Mouse (Mus musculus) ES-Bruce4 (cell line): ENCODE results near the gene Unc5a. TPM values are rescaled to one million over a fixed set of nuclear protein-coding genes. Genes with fewer than 3 reads are reported as not detected.

ENCODE experiments used
- H3K27ac ChIP-seq: 2 replicates; pipeline ENCODE4 v1.5.1; 2012; ENCODE audit warnings: low read length, inconsistent platforms; ENCODE audit not compliant: insufficient read depth
- H3K27me3 ChIP-seq: 2 replicates; pipeline ENCODE4 v1.6.1; 2012; ENCODE audit warnings: mild to moderate bottlenecking, low read length, inconsistent platforms; ENCODE audit not compliant: control insufficient read depth, poor library complexity, insufficient read depth, severe bottlenecking
- H3K36me3 ChIP-seq: 2 replicates; pipeline ENCODE4 v1.6.1; 2012; ENCODE audit warnings: inconsistent platforms, mild to moderate bottlenecking, low read length, moderate library complexity; ENCODE audit not compliant: control insufficient read depth, poor library complexity, insufficient read depth, severe bottlenecking
- H3K4me1 ChIP-seq: one replicate; pipeline ENCODE4 v1.8.1; 2011; ENCODE audit warnings: low read length; ENCODE audit not compliant: control insufficient read depth, insufficient read depth
- H3K4me3 ChIP-seq: 2 replicates; pipeline ENCODE4 v1.5.1; 2011; ENCODE audit warnings: low read depth, mild to moderate bottlenecking, low read length
- H3K9ac ChIP-seq: 2 replicates; pipeline ENCODE4 v1.6.1; 2012; ENCODE audit warnings: low read depth, mild to moderate bottlenecking, inconsistent platforms; ENCODE audit not compliant: poor library complexity, severe bottlenecking
- H3K9me3 ChIP-seq: replicated peaks from 2 replicates; pipeline ENCODE4 v1.6.1; 2012; ENCODE audit warnings: mild to moderate bottlenecking, low read length, inconsistent platforms; ENCODE audit not compliant: control insufficient read depth, poor library complexity, insufficient read depth, severe bottlenecking
- CTCF ChIP-seq: IDR thresholded peaks from one replicate; pipeline ENCODE4 v1.8.1; 2011; ENCODE audit warnings: low read depth, low read length
- EP300 ChIP-seq: IDR thresholded peaks from 2 replicates; pipeline ENCODE4 v1.6.1; 2011; ENCODE audit warnings: low read depth, low read length; ENCODE audit not compliant: insufficient read depth
- POLR2A ChIP-seq: IDR thresholded peaks from one replicate; pipeline ENCODE4 v1.8.1; 2011; ENCODE audit warnings: low read length; ENCODE audit not compliant: insufficient read depth
- polyA plus RNA-seq: library from polyadenylated mRNA; stranded (reverse); fragments of >200 nt; gene quantifications from 2 replicates; pipeline ENCODE4 v1.2.4, GENCODE M21; 2011; ENCODE audit warnings: low read depth; ENCODE audit not compliant: missing spikeins, insufficient read depth, insufficient read length

Gene Unc5a
- polyA plus RNA-seq, 1 experiment, result 0.66 TPM

GRCm38 (mm10) chr13:55022715-55023114, 73.5 kb downstream of the Unc5a start:
- no peak for TF ChIP-seq EP300
- TF ChIP-seq CTCF, result no peak
- TF ChIP-seq POLR2A, result no peak
- H3K9ac ChIP-seq, result no peak overlapping the region
- no peaks in the 10 kb centered on the region for H3K27me3 ChIP-seq
- H3K36me3 ChIP-seq, result no peaks in the 10 kb centered on the region
- H3K27ac ChIP-seq, result no peak overlapping the region; the same call in 1 of the 2 replicates
- H3K4me3 ChIP-seq, result no peak overlapping the region
- 0 out of 2 replicates have a peak, but pooled peaks cover 2% of the 10 kb centered on the region for H3K9me3 ChIP-seq
- peaks cover 6% of the 10 kb centered on the region for H3K4me1 ChIP-seq

GRCm38 (mm10) chr13:55024215-55024614, 75.0 kb downstream of the Unc5a start:
- Histone ChIP-seq H3K4me3 (no peak overlapping the region), H3K27ac (no peak overlapping the region), H3K9ac (no peak overlapping the region), H3K9me3 (0 out of 2 replicates have a peak, but pooled peaks cover 2% of the 10 kb centered on the region), H3K4me1 (peaks cover 6% of the 10 kb centered on the region), H3K36me3 (peaks cover 4% of the 10 kb centered on the region; the same call in 1 of the 2 replicates), H3K27me3 (no peaks in the 10 kb centered on the region)
- TF ChIP-seq EP300, result no peak
- no peak for TF ChIP-seq POLR2A
- TF ChIP-seq CTCF, result no peak

- Histone ChIP-seq H3K9me3 (no peaks in the 10 kb centered on the region), H3K27ac (no peak overlapping the region), H3K4me3 (no peak overlapping the region), H3K9ac (no peak overlapping the region), H3K4me1 (no peaks in the 10 kb centered on the region), H3K27me3 (no peaks in the 10 kb centered on the region), H3K36me3 (peaks cover 2% of the 10 kb centered on the region; the same call in 1 of the 2 replicates)
- TF ChIP-seq EP300 (no peak), CTCF (no peak), POLR2A (no peak)
These were observed 90.8 kb downstream of the Unc5a start for GRCm38 (mm10) chr13:55040016-55040415.

GRCm38 (mm10) chr13:55047706-55048105, 98.5 kb downstream of the Unc5a start:
- no peaks in the 10 kb centered on the region; the same call in 1 of the 2 replicates for H3K36me3 ChIP-seq
- no peak overlapping the region for H3K9ac ChIP-seq
- H3K27me3 ChIP-seq, result no peaks in the 10 kb centered on the region
- H3K4me3 ChIP-seq, result no peak overlapping the region
- H3K4me1 ChIP-seq, result no peaks in the 10 kb centered on the region
- H3K9me3 ChIP-seq, result no peaks in the 10 kb centered on the region
- no peak overlapping the region for H3K27ac ChIP-seq
- no peak for TF ChIP-seq CTCF
- no peak for TF ChIP-seq EP300
- no peak for TF ChIP-seq POLR2A

Other genes with a start within 250 kb of the Unc5a start
- not detected in 2 replicates for gene Cdhr2, start 247.9 kb upstream of the Unc5a start, polyA plus RNA-seq
- not detected in 2 replicates for gene Gprin1, start 199.5 kb upstream of the Unc5a start, polyA plus RNA-seq
- gene Sncb, start 182.8 kb upstream of the Unc5a start, polyA plus RNA-seq, result 2.7 and 2.8 TPM in 2 replicates
- not detected in 2 replicates for gene Eif4e1b, start 165.4 kb upstream of the Unc5a start, polyA plus RNA-seq
- gene Tspan17, start 160.0 kb upstream of the Unc5a start, polyA plus RNA-seq, result 7.0 and 12.3 TPM in 2 replicates
- not detected in 2 replicates for gene Hk3, start 72.0 kb downstream of the Unc5a start, polyA plus RNA-seq
- gene Uimc1, start 150.9 kb downstream of the Unc5a start, polyA plus RNA-seq, result 29.8 and 29.9 TPM in 2 replicates
- 37.0 and 38.2 TPM in 2 replicates for gene Zfp346, start 155.9 kb downstream of the Unc5a start, polyA plus RNA-seq
- gene Gm17617, start 184.1 kb downstream of the Unc5a start, polyA plus RNA-seq, result not detected in 2 replicates
- gene Fgfr4, start 203.2 kb downstream of the Unc5a start, polyA plus RNA-seq, result 0.93 and 1.0 TPM in 2 replicates